Mouse (Mus musculus) hindbrain, embryonic 10.5 days (tissue): ENCODE data around the gene Fam114a2. TPM values are rescaled to one million over a fixed set of nuclear protein-coding genes. Genes with fewer than 3 reads are reported as not detected.

Source experiments
- DNase-seq: peaks from one replicate; pipeline ENCODE4 v3.0.0-alpha.2; 2017; ENCODE audit warnings: low spot score
- H3K27ac ChIP-seq: fragments of 300-500 bp; sonication (generic); 2 replicates; pipeline ENCODE4 v1.5.1; 2016; ENCODE audit warnings: mild to moderate bottlenecking, moderate library complexity
- H3K27me3 ChIP-seq: fragments of 300-500 bp; sonication (generic); 2 replicates; pipeline ENCODE4 v1.6.1; 2016; ENCODE audit warnings: mild to moderate bottlenecking; ENCODE audit not compliant: poor library complexity, insufficient read depth, severe bottlenecking
- H3K36me3 ChIP-seq: fragments of 300-500 bp; sonication (generic); 2 replicates; pipeline ENCODE4 v1.6.1; 2016; ENCODE audit warnings: mild to moderate bottlenecking, moderate library complexity
- H3K4me1 ChIP-seq: fragments of 300-500 bp; sonication (generic); replicated peaks from 2 replicates; pipeline ENCODE4 v1.6.1; 2016; ENCODE audit warnings: mild to moderate bottlenecking
- H3K4me3 ChIP-seq: fragments of 300-500 bp; sonication (generic); 2 replicates; pipeline ENCODE4 v1.5.1; 2016; ENCODE audit warnings: mild to moderate bottlenecking, moderate library complexity
- H3K9me3 ChIP-seq: fragments of 300-500 bp; sonication (generic); 2 replicates; pipeline ENCODE4 v1.6.1; 2016; ENCODE audit warnings: mild to moderate bottlenecking, moderate library complexity
- WGBS: fragments of 180-500 bp; shearing (Covaris S2); methylation state at CpG from one replicate; pipeline ENCODE4 v1.1.7; 2016; 5-methylcytosine and 5-hydroxymethylcytosine counted together
- polyA plus RNA-seq: library from polyadenylated mRNA; unstranded; fragments of >200 nt; fragmentation: Nextera tagmentation; extraction: Ambion mirVana; gene quantifications from 2 replicates; pipeline ENCODE4 v1.2.1, GENCODE M21; 2016

The Fam114a2 gene
- polyA plus RNA-seq, 1 experiment from 2014 or later: 70.3 TPM

GRCm38 (mm10) chr11:57467159-57468110, 51.0 kb downstream of the Fam114a2 start:
- 0 out of 2 replicates have a peak, but pooled peaks cover 6% of the 10 kb centered on the region for H3K9me3 ChIP-seq
- H3K4me1 ChIP-seq: peaks cover 8% of the 10 kb centered on the region; the same call in 1 of the 2 replicates
- H3K27ac ChIP-seq: peak overlapping the region; percentile 77
- WGBS: 56% methylated on average over 23 of the region's 23 CpGs
- no peak overlapping the region for H3K4me3 ChIP-seq
- peak; percentile 80 for DNase-seq
- H3K36me3 ChIP-seq: no peaks in the 10 kb centered on the region
- no peaks in the 10 kb centered on the region for H3K27me3 ChIP-seq

GRCm38 (mm10) chr11:57465844-57466243, 52.6 kb downstream of the Fam114a2 start:
- no peak overlapping the region for H3K4me3 ChIP-seq
- H3K27me3 ChIP-seq: no peaks in the 10 kb centered on the region
- 80% methylated on average over 3 of the region's 3 CpGs for WGBS
- peaks cover 5% of the 10 kb centered on the region; the same call in 1 of the 2 replicates for H3K4me1 ChIP-seq
- H3K9me3 ChIP-seq: 0 out of 2 replicates have a peak, but pooled peaks cover 6% of the 10 kb centered on the region
- no peak overlapping the region for H3K27ac ChIP-seq
- no peaks in the 10 kb centered on the region for H3K36me3 ChIP-seq
- no peak for DNase-seq

GRCm38 (mm10) chr11:57465025-57465424, 53.4 kb downstream of the Fam114a2 start:
- 46% methylated on average over 8 of the region's 8 CpGs for WGBS
- peaks cover 5% of the 10 kb centered on the region; the same call in 1 of the 2 replicates for H3K4me1 ChIP-seq

GRCm38 (mm10) chr11:57459759-57460158, 58.7 kb downstream of the Fam114a2 start:
- WGBS: 87% methylated on average over 6 of the region's 6 CpGs
- peaks cover 3% of the 10 kb centered on the region; the same call in 1 of the 2 replicates for H3K4me1 ChIP-seq
- DNase-seq: no peak

More at GRCm38 (mm10) chr11:57465025-57465424, 53.4 kb downstream of the Fam114a2 start:
- H3K9me3 ChIP-seq: 0 out of 2 replicates have a peak, but pooled peaks cover 6% of the 10 kb centered on the region
- no peak overlapping the region for H3K27ac ChIP-seq
- no peak overlapping the region for H3K4me3 ChIP-seq
- peak; percentile 26 for DNase-seq
- H3K36me3 ChIP-seq: no peaks in the 10 kb centered on the region
- no peaks in the 10 kb centered on the region for H3K27me3 ChIP-seq

GRCm38 (mm10) chr11:57454421-57454820, 64.0 kb downstream of the Fam114a2 start:
- no peaks in the 10 kb centered on the region for H3K27me3 ChIP-seq
- H3K9me3 ChIP-seq: no peaks in the 10 kb centered on the region
- H3K27ac ChIP-seq: no peak overlapping the region
- H3K4me1 ChIP-seq: peaks cover 11% of the 10 kb centered on the region; the same call in 1 of the 2 replicates
- no peak for DNase-seq
- no peak overlapping the region for H3K4me3 ChIP-seq
- H3K36me3 ChIP-seq: no peaks in the 10 kb centered on the region
- WGBS: 53% methylated on average over 5 of the region's 5 CpGs

More at GRCm38 (mm10) chr11:57459759-57460158, 58.7 kb downstream of the Fam114a2 start:
- Histone ChIP-seq H3K9me3 (no peaks in the 10 kb centered on the region), H3K36me3 (no peaks in the 10 kb centered on the region), H3K27ac (no peak overlapping the region), H3K4me3 (no peak overlapping the region), H3K27me3 (no peaks in the 10 kb centered on the region)

- 76% methylated on average over 6 of the region's 6 CpGs for WGBS
- no peak for DNase-seq
- no peaks in the 10 kb centered on the region for H3K9me3 ChIP-seq
Measured at GRCm38 (mm10) chr11:57445237-57445962, 73.0 kb downstream of the Fam114a2 start.

GRCm38 (mm10) chr11:57434153-57434552, 84.3 kb downstream of the Fam114a2 start:
- peak; percentile 24 for DNase-seq
- H3K27me3 ChIP-seq: no peaks in the 10 kb centered on the region
- H3K27ac ChIP-seq: no peak overlapping the region
- WGBS: 17% methylated on average over 1 of the region's 1 CpGs
- no peaks in the 10 kb centered on the region for H3K9me3 ChIP-seq
- no peaks in the 10 kb centered on the region for H3K36me3 ChIP-seq
- H3K4me3 ChIP-seq: no peak overlapping the region
- no peaks in the 10 kb centered on the region for H3K4me1 ChIP-seq

More at GRCm38 (mm10) chr11:57445237-57445962, 73.0 kb downstream of the Fam114a2 start:
- H3K4me1 ChIP-seq: no peaks in the 10 kb centered on the region
- H3K4me3 ChIP-seq: no peak overlapping the region
- H3K27me3 ChIP-seq: no peaks in the 10 kb centered on the region
- no peak overlapping the region for H3K27ac ChIP-seq
- no peaks in the 10 kb centered on the region for H3K36me3 ChIP-seq

Other genes with a start within 250 kb of the Fam114a2 start
- gene Mfap3, start within 50 bp of the Fam114a2 start, polyA plus RNA-seq: 49.5 and 50.1 TPM in 2 replicates
- gene Galnt10, start 126.8 kb upstream of the Fam114a2 start, polyA plus RNA-seq: 21.2 and 22.7 TPM in 2 replicates